In the genomic region with DNA sequence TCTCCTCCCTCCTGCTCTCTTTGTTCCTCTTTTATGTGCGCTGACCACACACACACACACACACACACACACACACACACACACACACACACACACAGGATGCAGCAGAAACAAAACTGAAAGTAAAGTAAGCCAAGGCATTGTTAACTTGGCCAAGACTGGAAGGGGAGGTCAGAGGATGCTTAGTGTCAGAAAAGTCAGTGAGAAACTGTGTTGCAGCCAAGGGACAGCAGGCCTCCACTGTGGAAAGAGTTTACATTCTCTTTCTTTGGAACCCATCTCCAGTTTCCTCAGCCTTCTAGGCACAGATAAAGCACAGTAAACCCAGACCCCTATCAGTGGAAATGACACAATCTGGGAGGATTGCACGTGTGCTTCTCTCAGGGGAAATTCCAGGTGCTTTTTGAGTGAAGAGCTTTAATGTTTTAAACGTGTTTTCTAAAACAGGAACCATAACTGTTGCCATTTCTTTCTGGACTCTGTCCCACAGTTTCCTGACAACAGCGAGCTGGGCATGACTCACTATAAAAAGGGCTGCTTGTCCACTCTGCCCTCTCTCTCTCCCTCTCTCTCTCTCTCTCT, we compare ENCODE assay signal across 9 mouse cellular contexts. TPM values are rescaled to one million over a fixed set of nuclear protein-coding genes. Genes with fewer than 3 reads are reported as not detected.
DNase-seq lines count a peak whose midpoint lies in the region; ATAC-seq and TF ChIP-seq lines count a peak whose summit lies in the region.
"Not testable (repeated sequence)": the region's sequence is repeated elsewhere in the genome, so short reads cannot be mapped to it uniquely, and the experiment has no call there.
"Had no signal": no experiment of that assay in that cellular context is flagged by ENCODE, and none has a peak within 500 bp of the region (broad histone marks: within the 10 kb centered on the region; RNA-seq: fewer than 3 reads in every experiment).

No protein-coding gene starts in this region.

- not testable (repeated sequence) for H3K4me2 ChIP-seq in kidney, postnatal 0 days (ENCODE audit: low read length); stomach, embryonic 14.5 days (replicated peaks; ENCODE audit: low read depth, low read length)

- H3K27me3 ChIP-seq in kidney, postnatal 0 days (ENCODE audit: insufficient read depth, low read length); stomach, embryonic 14.5 days (ENCODE audit: control insufficient read depth, insufficient read depth, low read length): not testable (repeated sequence)

- not testable (repeated sequence) for H3K4me1 ChIP-seq in kidney, postnatal 0 days (replicated peaks; ENCODE audit: insufficient read depth, low read length); stomach, embryonic 14.5 days (ENCODE audit: control insufficient read depth, insufficient read depth, low read length)

- intact Hi-C loops in heart, postnatal 25 days (cut with DNase I) = not testable (repeated sequence)

- H3K4me3 ChIP-seq in kidney, postnatal 0 days (replicated peaks; ENCODE audit: low read depth, low read length); stomach, embryonic 14.5 days (ENCODE audit: low read depth, low read length): not testable (repeated sequence)

- ATAC-seq in kidney, postnatal 0 days (replicated peaks; ENCODE audit: low FRiP score, low read depth) = 0 out of 2 replicates have a peak, but pooled peaks have one; percentile 68
- peak; percentile 67; the same call in 1 of the 2 replicates for ATAC-seq in stomach, embryonic 14.5 days (ENCODE audit: insufficient number of reproducible peaks, insufficient read depth, low FRiP score, low read depth)

- H3K36me3 ChIP-seq in kidney, postnatal 0 days (ENCODE audit: insufficient read depth, low read length); stomach, embryonic 14.5 days (ENCODE audit: control insufficient read depth, insufficient read depth, low read length): not testable (repeated sequence)

- peak overlapping the region; percentile 57 for H3K27ac ChIP-seq in kidney, postnatal 0 days
- peak overlapping the region; percentile 27; the same call in 1 of the 2 replicates for H3K27ac ChIP-seq in stomach, embryonic 14.5 days (ENCODE audit: low read length)

- TF ChIP-seq CTCF in kidney, postnatal 0 days (IDR thresholded peaks at IDR 0.05; ENCODE audit: low read depth) = not testable (repeated sequence)

- 17% methylated on average over 4 of the region's 4 CpGs for WGBS in kidney, postnatal 0 days
- WGBS in stomach, embryonic 14.5 days = 13% methylated on average over 4 of the region's 4 CpGs

- peak; percentile 71 for DNase-seq in 416B (ENCODE audit: low read depth)
- peak; percentile 39 for DNase-seq in adrenal gland, postnatal 25 days
- DNase-seq in gastrocnemius, adult 8-10 months (ENCODE audit: low spot score in 2 of 2) = peak; percentile 10 to 34
- peak; percentile 29 for DNase-seq in heart, postnatal 25 days (ENCODE audit: low spot score)
- peak; percentile 62 for DNase-seq in kidney, postnatal 0 days (ENCODE audit: low spot score)
- DNase-seq in lung, adult 18-20 months = peak; percentile 69 to 70
- peak; percentile 84 to 87 for DNase-seq in natural killer cell, adult 2 months (ENCODE audit: low spot score in 2 of 2)

- H3K9me3 ChIP-seq in kidney, postnatal 0 days (replicated peaks; ENCODE audit: low read length); stomach, embryonic 14.5 days (ENCODE audit: control insufficient read depth, low read depth, low read length): not testable (repeated sequence)

- H3K9ac ChIP-seq in kidney, postnatal 0 days (ENCODE audit: low read depth, low read length); stomach, embryonic 14.5 days (replicated peaks; ENCODE audit: low read depth, low read length): not testable (repeated sequence)

RNA-seq across cellular contexts. Expression of gene Gbp9, which starts 29.0 kb away (rescaled TPM):
- total RNA-seq in adrenal gland, postnatal 25 days (2021) = 6.0 and 8.3 TPM in 2 replicates
- 1 to 10 TPM; 1.3 to 3.4 (median 1.5) TPM for total RNA-seq in gastrocnemius, adult 8-10 months (2022)
- 1 to 10 TPM; 7.5 to 8.7 TPM for total RNA-seq in heart, postnatal 25 days (2021)
- polyA plus RNA-seq in kidney, postnatal 0 days (2015; fragmentation: Nextera tagmentation; extraction: Ambion mirVana) = 3.6 and 4.4 TPM in 2 replicates
- 2.8 and 3.5 TPM in 2 replicates for polyA plus RNA-seq in stomach, embryonic 14.5 days (2014; fragmentation: Nextera tagmentation; extraction: Ambion mirVana)
- polyA plus RNA-seq: C2C12 had no signal

RNA-seq across cellular contexts. Expression of gene Gbp8, which starts 29.0 kb away (rescaled TPM):
- 0.12 TPM in 1 of 2 replicates, not detected in the other for total RNA-seq in adrenal gland, postnatal 25 days (2021)
- total RNA-seq in gastrocnemius, adult 8-10 months (2022) = under 1 TPM in 1 of 4 experiments, not detected in 3; 0.24 TPM
- total RNA-seq in heart, postnatal 25 days (2021) = under 1 TPM; 0.14 to 0.16 TPM
- polyA plus RNA-seq in kidney, postnatal 0 days (2015; fragmentation: Nextera tagmentation; extraction: Ambion mirVana) = 0.30 and 0.34 TPM in 2 replicates
- 1.2 and 1.4 TPM in 2 replicates for polyA plus RNA-seq in stomach, embryonic 14.5 days (2014; fragmentation: Nextera tagmentation; extraction: Ambion mirVana)
- polyA plus RNA-seq: C2C12 had no signal

RNA-seq across cellular contexts. Expression of gene Gbp4, which starts 29.0 kb away (rescaled TPM):
- 4.0 and 4.7 TPM in 2 replicates for total RNA-seq in adrenal gland, postnatal 25 days (2021)
- 1 to 10 TPM; 1.4 to 1.8 (median 1.6) TPM for total RNA-seq in gastrocnemius, adult 8-10 months (2022)
- total RNA-seq in heart, postnatal 25 days (2021) = 1 to 10 TPM; 4.5 to 7.3 TPM
- polyA plus RNA-seq in kidney, postnatal 0 days (2015; fragmentation: Nextera tagmentation; extraction: Ambion mirVana) = 1.3 TPM in 2 replicates
- polyA plus RNA-seq in stomach, embryonic 14.5 days (2014; fragmentation: Nextera tagmentation; extraction: Ambion mirVana) = 0.61 and 1.1 TPM in 2 replicates
- polyA plus RNA-seq: C2C12 had no signal

Comparison
In these comparisons a context has a peak if more than half of its experiments do, and no peak if none do; other contexts are left out.
1. DNase-seq: peak in every context shown above with its lines; median percentile 86 in natural killer cell, adult 2 months; 71 in 416B; 70 in lung, adult 18-20 months; 62 in kidney, postnatal 0 days; 39 in adrenal gland, postnatal 25 days; 29 in heart, postnatal 25 days; 22 in gastrocnemius, adult 8-10 months.